Mouse (Mus musculus) midbrain, embryonic 11.5 days (tissue): ENCODE measurements around the gene Eid3. TPM values are rescaled to one million over a fixed set of nuclear protein-coding genes. Genes with fewer than 3 reads are reported as not detected.
A peak's percentile ranks its signal among the peaks of the same experiment; 100 is the strongest.

ENCODE experiments used
- ATAC-seq: fragments of 200-750 bp; cut with Nextera tagmentation; 2 replicates; pipeline ENCODE4 v1.8.0; 2017; ENCODE audit warnings: moderate TSS enrichment, moderate library complexity; ENCODE audit not compliant: low FRiP score
- DNase-seq: peaks from one replicate; pipeline ENCODE4 v3.0.0; 2015; ENCODE audit warnings: low spot score; ENCODE audit errors: missing footprints
- H3K27ac ChIP-seq: fragments of 300-500 bp; sonication (generic); 2 replicates; pipeline ENCODE4 v1.5.1; 2014; ENCODE audit warnings: low read depth, low read length
- H3K27me3 ChIP-seq: fragments of 300-500 bp; sonication (generic); 2 replicates; pipeline ENCODE4 v1.6.1; 2014; ENCODE audit warnings: mild to moderate bottlenecking, low read length, moderate library complexity, mixed read lengths; ENCODE audit not compliant: control insufficient read depth, insufficient read depth
- H3K36me3 ChIP-seq: fragments of 300-500 bp; sonication (generic); 2 replicates; pipeline ENCODE4 v1.6.1; 2014; ENCODE audit warnings: mild to moderate bottlenecking, low read length, moderate library complexity, mixed read lengths; ENCODE audit not compliant: control insufficient read depth, insufficient read depth
- H3K4me1 ChIP-seq: fragments of 300-500 bp; sonication (generic); 2 replicates; pipeline ENCODE4 v1.6.1; 2014; ENCODE audit warnings: low read length; ENCODE audit not compliant: control insufficient read depth, insufficient read depth
- H3K4me2 ChIP-seq: fragments of 300-500 bp; sonication (generic); 2 replicates; pipeline ENCODE4 v1.6.1; 2014; ENCODE audit warnings: mild to moderate bottlenecking, moderate library complexity
- H3K4me3 ChIP-seq: fragments of 300-500 bp; sonication (generic); 2 replicates; pipeline ENCODE4 v1.5.1; 2014; ENCODE audit warnings: low read depth, low read length
- H3K9ac ChIP-seq: fragments of 300-500 bp; sonication (generic); 2 replicates; pipeline ENCODE4 v1.6.1; 2014; ENCODE audit warnings: low read length
- H3K9me3 ChIP-seq: fragments of 300-500 bp; sonication (generic); 2 replicates; pipeline ENCODE4 v1.6.1; 2016; ENCODE audit warnings: low read length; ENCODE audit not compliant: control insufficient read depth
- WGBS: fragments of 180-500 bp; shearing (Covaris S2); extraction: QIAGEN DNeasy Blood & Tissue Kit; methylation state at CpG from one replicate; pipeline ENCODE4 v1.1.7; 2014; 5-methylcytosine and 5-hydroxymethylcytosine counted together
- polyA plus RNA-seq: library from polyadenylated mRNA; unstranded; fragments of >200 nt; fragmentation: Nextera tagmentation; extraction: Ambion mirVana; gene quantifications from 2 replicates; pipeline ENCODE4 v1.2.1, GENCODE M21; 2014

Eid3 gene
- 0.53 and 0.57 TPM in 2 replicates for polyA plus RNA-seq

DNA sequence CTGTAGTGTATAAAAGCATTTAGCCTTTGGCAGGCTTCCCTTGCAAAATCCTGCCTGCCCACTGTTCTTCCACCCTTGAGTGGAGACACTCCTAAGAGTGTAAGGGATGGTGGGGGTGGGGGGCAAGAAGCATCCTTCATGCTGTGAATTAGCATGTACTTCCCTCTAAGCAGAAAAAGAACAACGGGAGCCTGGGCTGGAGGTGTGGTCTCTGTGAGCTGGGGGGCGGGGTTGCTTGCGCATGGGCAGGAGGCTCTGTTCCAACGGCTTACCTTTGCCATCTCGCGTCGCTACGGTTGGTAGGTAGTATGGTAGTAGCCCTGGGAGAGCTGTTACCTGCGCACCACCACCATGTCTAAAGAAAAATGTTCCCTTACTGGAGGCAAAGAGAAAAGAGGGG lies at the start of gene Eid3:
Eid3 (plus strand) TSS at position 271 of the 400 bp plus-strand sequence.
- 61% methylated on average over 9 of the region's 9 CpGs for WGBS
- H3K4me1 ChIP-seq: peaks cover 12% of the 10 kb centered on the region
- ATAC-seq (no peak), DNase-seq (no peak)
- H3K9ac ChIP-seq: no peak within 1 kb of the TSS
- H3K4me3 ChIP-seq: no peak within 1 kb of the TSS
- H3K27ac ChIP-seq: no peak within 1 kb of the TSS
- no peaks in the 10 kb centered on the region for H3K9me3 ChIP-seq
- no peaks in the 10 kb centered on the region for H3K27me3 ChIP-seq
- H3K36me3 ChIP-seq: peaks cover 13% of the 10 kb centered on the region
- H3K4me2 ChIP-seq: no peak within 1 kb of the TSS

GRCm38 (mm10) chr10:82817514-82817913 lies 48.9 kb upstream of the Eid3 start:
- H3K27ac ChIP-seq: no peak overlapping the region
- no peaks in the 10 kb centered on the region for H3K9me3 ChIP-seq
- peak; percentile 40; the same call in 1 of the 2 replicates for ATAC-seq
- no peaks in the 10 kb centered on the region for H3K27me3 ChIP-seq
- H3K4me3 ChIP-seq: no peak overlapping the region
- no peaks in the 10 kb centered on the region for H3K36me3 ChIP-seq
- H3K9ac ChIP-seq: no peak overlapping the region
- H3K4me2 ChIP-seq: no peak overlapping the region
- 77% methylated on average over 3 of the region's 3 CpGs for WGBS
- H3K4me1 ChIP-seq: no peaks in the 10 kb centered on the region
- no peak for DNase-seq

GRCm38 (mm10) chr10:82817936-82818335 lies 48.5 kb upstream of the Eid3 start:
- no peak overlapping the region for H3K4me3 ChIP-seq
- no peaks in the 10 kb centered on the region for H3K36me3 ChIP-seq
- whole genome bisulfite sequencing: 67% methylated on average over 9 of the region's 9 CpGs
- H3K27ac ChIP-seq: no peak overlapping the region
- H3K9me3 ChIP-seq: no peaks in the 10 kb centered on the region
- no peak overlapping the region for H3K9ac ChIP-seq
- H3K4me1 ChIP-seq: no peaks in the 10 kb centered on the region
- no peaks in the 10 kb centered on the region for H3K27me3 ChIP-seq
- DNase-seq (no peak), ATAC-seq (no peak)
- no peak overlapping the region for H3K4me2 ChIP-seq

DNA sequence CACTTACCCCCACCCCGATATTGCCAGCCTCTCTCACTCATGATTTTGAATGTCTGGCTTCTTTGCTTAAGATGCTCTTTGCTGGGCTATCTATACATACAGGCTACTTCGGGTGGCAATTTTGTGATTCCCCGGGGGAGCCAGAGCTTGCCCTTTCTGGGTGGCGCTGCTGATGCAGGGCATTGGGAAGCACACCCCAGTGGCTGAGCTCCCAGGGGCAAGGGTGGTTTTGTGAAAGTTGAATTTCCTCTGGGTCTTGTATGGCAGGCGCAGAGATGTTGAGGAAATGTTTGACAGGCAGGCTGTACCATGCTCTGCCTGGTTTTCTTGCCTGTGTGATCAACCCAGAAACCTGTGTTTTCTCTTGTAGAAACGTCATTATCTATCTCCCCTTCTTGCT lies 47.8 kb upstream of the Eid3 start:
- Histone ChIP-seq H3K36me3 (no peaks in the 10 kb centered on the region), H3K4me2 (no peak overlapping the region), H3K4me1 (no peaks in the 10 kb centered on the region), H3K4me3 (no peak overlapping the region), H3K9me3 (no peaks in the 10 kb centered on the region), H3K27ac (no peak overlapping the region), H3K9ac (no peak overlapping the region), H3K27me3 (no peaks in the 10 kb centered on the region)
- ATAC-seq: no peak
- 71% methylated on average over 6 of the region's 6 CpGs for WGBS
- DNase-seq: no peak

DNA sequence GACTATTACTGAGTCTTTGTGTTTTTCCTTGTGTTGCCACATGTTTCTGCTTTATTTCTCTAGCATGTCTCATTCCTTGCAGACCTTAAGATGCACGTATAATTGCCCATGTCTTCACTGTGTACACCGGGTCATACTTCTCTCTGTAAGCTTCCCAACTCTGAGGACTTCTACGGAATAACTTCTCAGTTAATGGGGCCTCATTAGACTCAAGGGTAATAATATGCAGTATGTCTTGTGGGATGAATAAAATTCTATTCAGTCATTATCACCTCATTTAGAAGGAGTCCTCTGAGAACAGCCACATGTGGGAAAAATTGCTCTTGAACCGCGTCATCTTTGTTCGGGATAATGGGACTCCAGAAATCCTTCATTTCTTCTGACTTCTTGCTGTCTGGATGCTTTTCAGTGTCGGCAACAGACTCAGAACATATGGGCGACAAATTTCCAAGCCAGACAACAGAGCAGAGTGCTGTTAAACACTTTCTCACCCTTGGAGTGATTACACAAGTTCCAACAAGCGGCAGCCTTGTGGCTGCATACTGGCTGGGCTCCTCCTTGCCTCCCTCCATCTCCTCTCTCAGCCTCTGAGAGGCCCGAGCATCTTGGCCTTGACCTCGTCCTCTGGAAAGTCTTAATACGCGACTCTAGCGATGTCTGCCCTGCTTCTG lies 43.2 kb upstream of the Eid3 start:
- DNase-seq (no peak), ATAC-seq (no peak)
- no peak overlapping the region for H3K9ac ChIP-seq
- H3K36me3 ChIP-seq: no peaks in the 10 kb centered on the region
- no peaks in the 10 kb centered on the region for H3K27me3 ChIP-seq
- no peaks in the 10 kb centered on the region for H3K4me1 ChIP-seq
- no peak overlapping the region for H3K4me3 ChIP-seq
- H3K4me2 ChIP-seq: no peak overlapping the region
- no peaks in the 10 kb centered on the region for H3K9me3 ChIP-seq
- no peak overlapping the region for H3K27ac ChIP-seq
- WGBS: 80% methylated on average over 14 of the region's 14 CpGs

GRCm38 (mm10) chr10:82823779-82824177 lies 42.6 kb upstream of the Eid3 start:
- Histone ChIP-seq H3K27me3 (no peaks in the 10 kb centered on the region), H3K27ac (no peak overlapping the region), H3K9me3 (no peaks in the 10 kb centered on the region), H3K4me3 (no peak overlapping the region), H3K4me2 (no peak overlapping the region), H3K9ac (no peak overlapping the region), H3K4me1 (no peaks in the 10 kb centered on the region), H3K36me3 (no peaks in the 10 kb centered on the region)
- DNase-seq: no peak
- ATAC-seq: no peak
- 67% methylated on average over 5 of the region's 5 CpGs for WGBS

- no peak overlapping the region for H3K27ac ChIP-seq
- H3K9ac ChIP-seq: no peak overlapping the region
- no peak overlapping the region for H3K4me3 ChIP-seq
- ATAC-seq (no peak), DNase-seq (no peak)
- no peaks in the 10 kb centered on the region for H3K9me3 ChIP-seq
- H3K4me1 ChIP-seq: no peaks in the 10 kb centered on the region
- no peak overlapping the region for H3K4me2 ChIP-seq
- no peaks in the 10 kb centered on the region for H3K36me3 ChIP-seq
- WGBS: 73% methylated on average over 10 of the region's 10 CpGs
- H3K27me3 ChIP-seq: no peaks in the 10 kb centered on the region
Observed at GRCm38 (mm10) chr10:82824541-82824940, 41.9 kb upstream of the Eid3 start.

- Histone ChIP-seq H3K9me3 (no peaks in the 10 kb centered on the region), H3K27ac (no peak overlapping the region), H3K4me3 (no peak overlapping the region), H3K27me3 (no peaks in the 10 kb centered on the region), H3K36me3 (no peaks in the 10 kb centered on the region), H3K9ac (no peak overlapping the region), H3K4me1 (no peaks in the 10 kb centered on the region), H3K4me2 (no peak overlapping the region)
- DNase-seq (no peak), ATAC-seq (no peak)
- 66% methylated on average over 6 of the region's 6 CpGs for WGBS
Observed at GRCm38 (mm10) chr10:82826516-82826915, 39.9 kb upstream of the Eid3 start.

GRCm38 (mm10) chr10:82833926-82834325 lies 32.5 kb upstream of the Eid3 start, which contains the start of gene Txnrd1:
Gene Txnrd1, plus strand, starts transcription at chr10:82833951.
- no peak within 1 kb of the TSS for H3K27ac ChIP-seq
- no peaks in the 10 kb centered on the region for H3K27me3 ChIP-seq
- 73% methylated on average over 9 of the region's 9 CpGs for WGBS
- no peak within 1 kb of the TSS for H3K4me2 ChIP-seq
- H3K4me1 ChIP-seq: 0 out of 2 replicates have a peak, but pooled peaks cover 3% of the 10 kb centered on the region
- H3K9me3 ChIP-seq: no peaks in the 10 kb centered on the region
- 0 out of 2 replicates have a peak within 1 kb of the TSS, but pooled peaks have one; percentile 2 for H3K9ac ChIP-seq
- peak; percentile 87 for DNase-seq
- no peak within 1 kb of the TSS for H3K4me3 ChIP-seq
- no peaks in the 10 kb centered on the region for H3K36me3 ChIP-seq
- ATAC-seq: no peak
